Mouse (Mus musculus) embryonic facial prominence, embryonic 14.5 days (tissue): Measurements from ENCODE around the gene Nab2. TPM values are rescaled to one million over a fixed set of nuclear protein-coding genes. Genes with fewer than 3 reads are reported as not detected.

ENCODE experiments used
- ATAC-seq: fragments of 200-750 bp; cut with Nextera tagmentation; 2 replicates; pipeline ENCODE4 v1.8.0; 2017; ENCODE audit warnings: low read depth, moderate number of reproducible peaks, moderate TSS enrichment
- DNase-seq: peaks from one replicate; pipeline ENCODE4 v3.0.0-alpha.2; 2015; ENCODE audit warnings: low spot score
- H3K27ac ChIP-seq: fragments of 300-500 bp; sonication (generic); replicated peaks from 2 replicates; pipeline ENCODE4 v1.5.1; 2014; ENCODE audit warnings: low read depth, mild to moderate bottlenecking, low read length, moderate library complexity
- H3K27me3 ChIP-seq: fragments of 300-500 bp; sonication (generic); replicated peaks from 2 replicates; pipeline ENCODE4 v1.6.1; 2014; ENCODE audit warnings: low read length; ENCODE audit not compliant: control insufficient read depth, insufficient read depth
- H3K36me3 ChIP-seq: fragments of 300-500 bp; sonication (generic); 2 replicates; pipeline ENCODE4 v1.6.1; 2014; ENCODE audit warnings: low read length, mixed read lengths; ENCODE audit not compliant: control insufficient read depth, insufficient read depth
- H3K4me1 ChIP-seq: fragments of 300-500 bp; sonication (generic); 2 replicates; pipeline ENCODE4 v1.6.1; 2014; ENCODE audit warnings: antibody characterized with exemption, low read length; ENCODE audit not compliant: control insufficient read depth, insufficient read depth
- H3K4me2 ChIP-seq: fragments of 300-500 bp; sonication (generic); 2 replicates; pipeline ENCODE4 v1.6.1; 2014; ENCODE audit warnings: low read depth, mild to moderate bottlenecking, low read length, moderate library complexity, mixed read lengths
- H3K4me3 ChIP-seq: fragments of 300-500 bp; sonication (generic); 2 replicates; pipeline ENCODE4 v1.5.1; 2014; ENCODE audit warnings: low read depth, mild to moderate bottlenecking, low read length
- H3K9ac ChIP-seq: fragments of 300-500 bp; sonication (generic); 2 replicates; pipeline ENCODE4 v1.6.1; 2014; ENCODE audit warnings: low read depth, mild to moderate bottlenecking, low read length, moderate library complexity, mixed read lengths
- H3K9me3 ChIP-seq: fragments of 300-500 bp; sonication (generic); 2 replicates; pipeline ENCODE4 v1.6.1; 2016; ENCODE audit warnings: low read length; ENCODE audit not compliant: control insufficient read depth
- WGBS: fragments of 180-500 bp; shearing (Covaris S2); extraction: QIAGEN DNeasy Blood & Tissue Kit; methylation state at CpG from one replicate; pipeline ENCODE4 v1.1.7; 2014; 5-methylcytosine and 5-hydroxymethylcytosine counted together
- polyA plus RNA-seq: library from polyadenylated mRNA; unstranded; fragments of >200 nt; fragmentation: Nextera tagmentation; extraction: Ambion mirVana; gene quantifications from 2 replicates; pipeline ENCODE4 v1.2.1, GENCODE M21; 2014

Nab2 gene
- polyA plus RNA-seq, 1 experiment from 2014 or later, result 16.1 TPM

GRCm38 (mm10) chr10:127676691-127677548 is 8.6 kb upstream of the Nab2 start:
- ATAC-seq, result peak; percentile 95
- Histone ChIP-seq H3K9me3 (no peaks in the 10 kb centered on the region), H3K36me3 (no peaks in the 10 kb centered on the region)

GRCm38 (mm10) chr10:127675859-127676398 is 7.6 kb upstream of the Nab2 start:
- no peaks in the 10 kb centered on the region for H3K9me3 ChIP-seq
- no peaks in the 10 kb centered on the region for H3K4me1 ChIP-seq
- H3K36me3 ChIP-seq, result no peaks in the 10 kb centered on the region
- 48% methylated on average over 5 of the region's 5 CpGs for WGBS
- peak overlapping the region; percentile 96 for H3K4me2 ChIP-seq
- peak overlapping the region; percentile 83 for H3K27ac ChIP-seq
- ATAC-seq (no peak), DNase-seq (no peak)
- H3K4me3 ChIP-seq, result peak overlapping the region; percentile 83
- peak overlapping the region; percentile 57 for H3K9ac ChIP-seq
- no peaks in the 10 kb centered on the region for H3K27me3 ChIP-seq

More at GRCm38 (mm10) chr10:127676691-127677548, 8.6 kb upstream of the Nab2 start:
- under 1% methylated on average over 33 of the region's 71 CpGs for WGBS
- peak overlapping the region; percentile 83 for H3K4me3 ChIP-seq
- peak; percentile 99 for DNase-seq
- H3K27ac ChIP-seq, result peak overlapping the region; percentile 83
- peak overlapping the region; percentile 71 for H3K9ac ChIP-seq
- no peaks in the 10 kb centered on the region for H3K4me1 ChIP-seq
- H3K4me2 ChIP-seq, result peak overlapping the region; percentile 96
- H3K27me3 ChIP-seq, result no peaks in the 10 kb centered on the region

GRCm38 (mm10) chr10:127674794-127675522 is 6.6 kb upstream of the Nab2 start:
- Histone ChIP-seq H3K27ac (peak overlapping the region; percentile 56; the same call in 1 of the 2 replicates), H3K9ac (no peak overlapping the region), H3K27me3 (no peaks in the 10 kb centered on the region), H3K4me1 (no peaks in the 10 kb centered on the region), H3K4me2 (no peak overlapping the region), H3K36me3 (no peaks in the 10 kb centered on the region), H3K9me3 (no peaks in the 10 kb centered on the region), H3K4me3 (no peak overlapping the region)
- ATAC-seq (peak; percentile 17; the same call in 1 of the 2 replicates), DNase-seq (peak; percentile 87)
- 82% methylated on average over 8 of the region's 8 CpGs for WGBS

- H3K9ac ChIP-seq, result no peak overlapping the region
- H3K27ac ChIP-seq, result no peak overlapping the region
- H3K27me3 ChIP-seq, result no peaks in the 10 kb centered on the region
- ATAC-seq (no peak), DNase-seq (no peak)
- H3K4me1 ChIP-seq, result peaks cover 5% of the 10 kb centered on the region; the same call in 1 of the 2 replicates
- no peaks in the 10 kb centered on the region for H3K36me3 ChIP-seq
- WGBS, result 96% methylated on average over 6 of the region's 6 CpGs
- no peaks in the 10 kb centered on the region for H3K9me3 ChIP-seq
- H3K4me2 ChIP-seq, result no peak overlapping the region
- H3K4me3 ChIP-seq, result no peak overlapping the region
These were observed 5.8 kb upstream of the Nab2 start for GRCm38 (mm10) chr10:127674046-127674655.

GRCm38 (mm10) chr10:127671276-127671675 is 2.9 kb upstream of the Nab2 start:
- no peaks in the 10 kb centered on the region for H3K9me3 ChIP-seq
- H3K4me1 ChIP-seq, result peaks cover 5% of the 10 kb centered on the region; the same call in 1 of the 2 replicates
- no peak overlapping the region for H3K4me2 ChIP-seq
- WGBS, result 34% methylated on average over 2 of the region's 2 CpGs
- no peaks in the 10 kb centered on the region for H3K27me3 ChIP-seq
- DNase-seq, result no peak
- no peaks in the 10 kb centered on the region for H3K36me3 ChIP-seq
- H3K4me3 ChIP-seq, result no peak overlapping the region
- ATAC-seq, result no peak
- H3K27ac ChIP-seq, result no peak overlapping the region
- no peak overlapping the region for H3K9ac ChIP-seq

- no peaks in the 10 kb centered on the region for H3K9me3 ChIP-seq
- 79% methylated on average over 2 of the region's 2 CpGs for WGBS
- H3K4me2 ChIP-seq, result no peak overlapping the region
- H3K27me3 ChIP-seq, result no peaks in the 10 kb centered on the region
- peaks cover 5% of the 10 kb centered on the region for H3K4me1 ChIP-seq
- H3K9ac ChIP-seq, result no peak overlapping the region
- H3K4me3 ChIP-seq, result no peak overlapping the region
- no peak overlapping the region for H3K27ac ChIP-seq
- no peak for ATAC-seq
- no peak for DNase-seq
- H3K36me3 ChIP-seq, result no peaks in the 10 kb centered on the region
These were observed 1.8 kb upstream of the Nab2 start for GRCm38 (mm10) chr10:127670185-127670584.

GRCm38 (mm10) chr10:127669170-127669569 is 802 bp upstream of the Nab2 start:
- Histone ChIP-seq H3K4me1 (peaks cover 15% of the 10 kb centered on the region), H3K9ac (peak overlapping the region; percentile 86; the same call in 1 of the 2 replicates), H3K36me3 (peaks cover 9% of the 10 kb centered on the region), H3K4me3 (peak overlapping the region; percentile 85), H3K9me3 (no peaks in the 10 kb centered on the region), H3K4me2 (peak overlapping the region; percentile 73), H3K27ac (peak overlapping the region; percentile 99), H3K27me3 (no peaks in the 10 kb centered on the region)
- 5% methylated on average over 7 of the region's 7 CpGs for WGBS
- DNase-seq (peak; percentile 75), ATAC-seq (no peak)
